Mouse (Mus musculus) kidney, adult 2 months (tissue): Measurements from ENCODE around the gene Kif3c.

Experiments used
- CTCF ChIP-seq: fragments of 200-500 bp; conservative IDR thresholded peaks from 2 replicates; pipeline ENCODE4 v1.5.1; 2011; ENCODE audit warnings: low read depth, mild to moderate bottlenecking, control low read depth, low read length, moderate library complexity, mixed read lengths; ENCODE audit not compliant: insufficient read depth, insufficient read length
- POLR2A ChIP-seq: fragments of 200-500 bp; IDR thresholded peaks from one replicate; pipeline ENCODE4 v1.6.1; 2011; ENCODE audit warnings: low read depth, low read length, control low read depth

DNA sequence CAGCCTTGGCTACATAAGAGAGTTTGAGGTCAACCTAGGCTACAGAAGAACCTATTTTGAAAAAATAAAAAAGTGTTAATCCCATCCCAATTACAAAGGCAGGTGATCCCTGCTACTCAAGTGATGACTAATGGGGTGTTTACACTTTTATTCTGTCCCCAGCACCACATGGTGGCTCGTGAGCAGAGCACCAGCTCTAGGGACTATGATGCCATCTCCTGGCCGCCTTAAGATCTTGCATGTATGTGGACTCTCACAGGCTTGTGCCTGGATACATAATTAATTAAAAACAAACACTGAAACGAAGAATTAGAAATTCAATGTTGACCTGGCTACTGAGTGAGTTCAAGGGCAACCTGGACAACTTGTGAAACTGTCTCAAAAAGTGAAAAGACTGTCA is 12.3 kb downstream of the Kif3c start:
- TF ChIP-seq POLR2A (no peak), CTCF (peak; percentile 34; the same call in 1 of the 2 replicates)
